Mouse (Mus musculus): ENCODE measurements around the gene Hist1h2bk.

The Hist1h2bk gene

GRCm38 (mm10) chr13:22014411-22014845 lies 21.2 kb upstream of the Hist1h2bk start:
- no peak for DNase-seq (ENCODE audit: low spot score)

GRCm38 (mm10) chr13:22015479-22016450 lies 19.9 kb upstream of the Hist1h2bk start:
- DNase-seq (ENCODE audit: low spot score), result peak; percentile 63

- no peak for DNase-seq (ENCODE audit: low spot score)
These were observed 15.5 kb upstream of the Hist1h2bk start for GRCm38 (mm10) chr13:22019934-22020835.

GRCm38 (mm10) chr13:22020901-22021339 lies 14.8 kb upstream of the Hist1h2bk start:
- DNase-seq (ENCODE audit: low spot score), result peak; percentile 66

GRCm38 (mm10) chr13:22021581-22021980 lies 14.1 kb upstream of the Hist1h2bk start:
- DNase-seq (ENCODE audit: low spot score), result no peak

- peak; percentile 77 for DNase-seq (ENCODE audit: low spot score)
These were observed 13.4 kb upstream of the Hist1h2bk start for GRCm38 (mm10) chr13:22022241-22022640.

- peak; percentile 87 for DNase-seq (ENCODE audit: low spot score)
These were observed 9.3 kb upstream of the Hist1h2bk start for GRCm38 (mm10) chr13:22026058-22027031.

- peak; percentile 94 for DNase-seq (ENCODE audit: low spot score)
These were observed 6.8 kb upstream of the Hist1h2bk start for GRCm38 (mm10) chr13:22028673-22029460.

GRCm38 (mm10) chr13:22029928-22030327 lies 5.7 kb upstream of the Hist1h2bk start:
- no peak for DNase-seq (ENCODE audit: low spot score)

- no peak for DNase-seq (ENCODE audit: low spot score)
These were observed 5.2 kb upstream of the Hist1h2bk start for GRCm38 (mm10) chr13:22030493-22030892.

- DNase-seq (ENCODE audit: low spot score), result no peak
These were observed 1.8 kb upstream of the Hist1h2bk start for GRCm38 (mm10) chr13:22033741-22034442.

GRCm38 (mm10) chr13:22034443-22035266 lies 1.0 kb upstream of the Hist1h2bk start:
- no peak for DNase-seq (ENCODE audit: low spot score)

GRCm38 (mm10) chr13:22036149-22036956 lies 683 bp downstream of the Hist1h2bk start:
- DNase-seq (ENCODE audit: low spot score), result no peak

GRCm38 (mm10) chr13:22036986-22037385 lies 1.3 kb downstream of the Hist1h2bk start:
- DNase-seq (ENCODE audit: low spot score), result no peak

- no peak for DNase-seq (ENCODE audit: low spot score)
These were observed 1.7 kb downstream of the Hist1h2bk start for GRCm38 (mm10) chr13:22037415-22037814.

- DNase-seq (ENCODE audit: low spot score), result no peak
These were observed 3.7 kb downstream of the Hist1h2bk start for GRCm38 (mm10) chr13:22039364-22039763.

GRCm38 (mm10) chr13:22039951-22040463 lies 4.3 kb downstream of the Hist1h2bk start:
- no peak for DNase-seq (ENCODE audit: low spot score)
